ENCODE assay signal across 34 mouse cellular contexts in genomic region chr1:113210095-113210494, GRCm38 (mm10).
"Had no signal": no experiment of that assay in that cellular context is flagged by ENCODE, and none has a peak within 500 bp of the region (broad histone marks: within the 10 kb centered on the region; RNA-seq: fewer than 3 reads in every experiment).

No protein-coding gene starts in this region.

- ATAC-seq: hindbrain, embryonic 16.5 days; hindbrain, postnatal 0 days; inflammation-experienced regulatory T-cells, adult 6 months; intestine, embryonic 15.5 days; intestine, embryonic 16.5 days; intestine, postnatal 0 days had no signal

- H3K27me3 ChIP-seq: heart, embryonic 12.5 days; heart, embryonic 13.5 days; heart, embryonic 15.5 days; hindbrain, embryonic 12.5 days; hindbrain, embryonic 13.5 days; hindbrain, embryonic 15.5 days; intestine, embryonic 15.5 days; kidney, embryonic 15.5 days had no signal

- DNase-seq: heart, postnatal 10 days; heart, postnatal 14 days; heart, postnatal 36 days; heart, postnatal 4 days; kidney, adult 11 months; kidney, adult 18-20 months; kidney, adult 2 months; kidney, adult 8-10 months; kidney, adult 9 months; kidney, postnatal 14 days; kidney, postnatal 25 days; kidney, postnatal 36 days; kidney, postnatal 4 days; layer of hippocampus, adult 9-11 months; layer of hippocampus, postnatal 36 days had no signal

- H3K27ac ChIP-seq: heart, embryonic 10.5 days; heart, embryonic 13.5 days; heart, embryonic 15.5 days; hindbrain, embryonic 10.5 days; hindbrain, embryonic 12.5 days; hindbrain, embryonic 13.5 days; hindbrain, embryonic 14.5 days; hindbrain, embryonic 15.5 days; hindbrain, postnatal 0 days; intestine, embryonic 15.5 days; kidney, embryonic 15.5 days; kidney, postnatal 0 days; layer of hippocampus, adult 2 months had no signal

- H3K4me1 ChIP-seq: heart, embryonic 10.5 days; heart, embryonic 12.5 days; heart, embryonic 13.5 days; heart, embryonic 15.5 days; hindbrain, embryonic 10.5 days; hindbrain, embryonic 12.5 days; hindbrain, embryonic 13.5 days; hindbrain, embryonic 15.5 days; intestine, embryonic 15.5 days; kidney, embryonic 15.5 days had no signal

- H3K9ac ChIP-seq: heart, embryonic 12.5 days; heart, embryonic 13.5 days; heart, embryonic 15.5 days; hindbrain, embryonic 12.5 days; hindbrain, embryonic 13.5 days; hindbrain, embryonic 14.5 days; hindbrain, embryonic 15.5 days; intestine, embryonic 15.5 days; kidney, embryonic 15.5 days had no signal

- H3K4me2 ChIP-seq: heart, embryonic 11.5 days; heart, embryonic 12.5 days; heart, embryonic 13.5 days; heart, embryonic 15.5 days; hindbrain, embryonic 12.5 days; hindbrain, embryonic 13.5 days; hindbrain, embryonic 14.5 days; hindbrain, embryonic 15.5 days; intestine, embryonic 15.5 days; kidney, embryonic 15.5 days had no signal

- H3K9me3 ChIP-seq: heart, embryonic 10.5 days; heart, embryonic 12.5 days; heart, embryonic 13.5 days; heart, embryonic 15.5 days; hindbrain, embryonic 10.5 days; hindbrain, embryonic 12.5 days; hindbrain, embryonic 13.5 days; hindbrain, embryonic 15.5 days; intestine, embryonic 15.5 days; kidney, embryonic 15.5 days had no signal

- H3K4me3 ChIP-seq: heart, embryonic 10.5 days; heart, embryonic 12.5 days; heart, embryonic 13.5 days; heart, embryonic 15.5 days; hindbrain, embryonic 10.5 days; hindbrain, embryonic 12.5 days; hindbrain, embryonic 13.5 days; hindbrain, embryonic 15.5 days; intestine, embryonic 15.5 days; kidney, embryonic 15.5 days; layer of hippocampus, adult 2 months had no signal

- H3K36me3 ChIP-seq: heart, embryonic 10.5 days; heart, embryonic 12.5 days; heart, embryonic 13.5 days; heart, embryonic 15.5 days; hindbrain, embryonic 10.5 days; hindbrain, embryonic 12.5 days; hindbrain, embryonic 13.5 days; hindbrain, embryonic 15.5 days; intestine, embryonic 15.5 days; kidney, embryonic 15.5 days had no signal
